26 mouse cellular contexts compared by ENCODE assay signal in the genomic region with DNA sequence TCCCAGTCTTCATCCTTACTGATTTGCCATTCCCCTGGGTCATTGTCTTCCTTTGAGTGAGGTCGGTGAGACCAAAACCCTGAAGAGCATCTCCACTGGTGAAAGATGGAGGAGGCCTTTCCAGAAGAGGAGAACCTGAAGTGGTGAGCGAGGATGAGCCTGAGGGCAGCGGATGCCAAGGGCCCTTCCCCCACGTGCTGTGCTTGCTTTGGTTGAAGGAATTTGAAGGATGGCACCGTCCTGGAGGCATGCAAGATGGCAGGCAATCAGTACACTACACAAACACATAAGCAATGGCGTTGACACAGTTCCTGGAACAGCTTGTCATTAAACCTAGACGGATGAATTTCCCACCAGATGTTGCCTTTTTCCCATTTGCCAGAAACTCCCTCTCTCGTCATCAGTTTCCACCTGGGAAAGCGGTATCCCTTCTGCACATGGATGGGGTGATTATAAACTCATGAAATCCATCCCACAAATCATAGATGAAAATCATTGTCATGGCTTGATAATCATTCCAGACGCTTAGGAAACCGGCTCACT. TPM values are rescaled to one million over a fixed set of nuclear protein-coding genes. Genes with fewer than 3 reads are reported as not detected.
A peak's percentile ranks its signal among the peaks of the same experiment; 100 is the strongest.
DNase-seq lines count a peak whose midpoint lies in the region; ATAC-seq lines count a peak whose summit lies in the region.
"Had no signal": no experiment of that assay in that cellular context is flagged by ENCODE, and none has a peak within 500 bp of the region (broad histone marks: within the 10 kb centered on the region; RNA-seq: fewer than 3 reads in every experiment).

No protein-coding gene starts in this region.

- 0 out of 2 replicates have a peak, but pooled peaks have one; percentile 45 for ATAC-seq in neural tube, embryonic 13.5 days (ENCODE audit: low read depth)
- ATAC-seq in neural tube, embryonic 15.5 days (ENCODE audit: low FRiP score), result no peak
- ATAC-seq: intestine, embryonic 15.5 days had no signal

- peak overlapping the region; percentile 79 for H3K27ac ChIP-seq in neural tube, embryonic 13.5 days (replicated peaks)
- peak overlapping the region; percentile 81; the same call in 1 of the 2 replicates for H3K27ac ChIP-seq in neural tube, embryonic 15.5 days (replicated peaks)
- H3K27ac ChIP-seq: intestine, embryonic 15.5 days; limb, embryonic 13.5 days; liver, embryonic 14.5 days; macrophage; midbrain, embryonic 10.5 days; stomach, embryonic 15.5 days had no signal

- WGBS in neural tube, embryonic 13.5 days, result 64% methylated on average over 11 of the region's 11 CpGs
- WGBS in neural tube, embryonic 15.5 days, result 59% methylated on average over 11 of the region's 11 CpGs

- no peaks in the 10 kb centered on the region for H3K27me3 ChIP-seq in neural tube, embryonic 13.5 days
- 0 out of 2 replicates have a peak, but pooled peaks cover 2% of the 10 kb centered on the region for H3K27me3 ChIP-seq in neural tube, embryonic 15.5 days (replicated peaks)
- H3K27me3 ChIP-seq: embryonic facial prominence, embryonic 12.5 days; heart, embryonic 12.5 days; intestine, embryonic 15.5 days; limb, embryonic 13.5 days; stomach, embryonic 15.5 days had no signal

- no peaks in the 10 kb centered on the region for H3K9me3 ChIP-seq in neural tube, embryonic 13.5 days
- H3K9me3 ChIP-seq in neural tube, embryonic 15.5 days (replicated peaks), result no peaks in the 10 kb centered on the region
- H3K9me3 ChIP-seq: embryonic facial prominence, embryonic 12.5 days; heart, embryonic 12.5 days; intestine, embryonic 15.5 days; limb, embryonic 13.5 days; midbrain, embryonic 10.5 days; stomach, embryonic 15.5 days had no signal

- no peak overlapping the region for H3K4me3 ChIP-seq in neural tube, embryonic 13.5 days
- no peak overlapping the region for H3K4me3 ChIP-seq in neural tube, embryonic 15.5 days (replicated peaks)
- H3K4me3 ChIP-seq: embryonic facial prominence, embryonic 12.5 days; erythroblast, embryonic 14.5 days; heart, embryonic 12.5 days; intestine, embryonic 15.5 days; limb, embryonic 13.5 days; midbrain, embryonic 10.5 days; stomach, embryonic 15.5 days had no signal

- no peaks in the 10 kb centered on the region for H3K36me3 ChIP-seq in neural tube, embryonic 13.5 days
- H3K36me3 ChIP-seq in neural tube, embryonic 15.5 days, result no peaks in the 10 kb centered on the region
- H3K36me3 ChIP-seq: intestine, embryonic 15.5 days; limb, embryonic 13.5 days; stomach, embryonic 15.5 days had no signal

- H3K4me1 ChIP-seq in neural tube, embryonic 13.5 days (replicated peaks), result peaks cover 37% of the 10 kb centered on the region
- peaks cover 19% of the 10 kb centered on the region for H3K4me1 ChIP-seq in neural tube, embryonic 15.5 days
- H3K4me1 ChIP-seq: heart, embryonic 12.5 days; intestine, embryonic 15.5 days; stomach, embryonic 15.5 days had no signal

- peak; percentile 51 to 59 for DNase-seq in cerebellum, postnatal 10 days
- DNase-seq in cerebellum, postnatal 36 days, result no peak
- peak; percentile 24 for DNase-seq in left cerebral cortex, postnatal 4 days
- DNase-seq in left cerebral cortex, adult 9 months (ENCODE audit: low spot score in 2 of 2), result no peak
- no peak for DNase-seq in neural tube, embryonic 10.5 days (ENCODE audit: extremely low spot score, low spot score)
- no peak for DNase-seq in kidney, postnatal 10 days
- DNase-seq: adrenal gland, adult 8-10 months; cerebellum, adult 9-10 months; heart, postnatal 36 days; kidney, postnatal 4 days; thymus, adult 2 months had no signal

- intact Hi-C loops in left cerebral cortex, postnatal 4 days (cut with DNase I), result no loop called here

- no peak overlapping the region for H3K4me2 ChIP-seq in neural tube, embryonic 13.5 days
- no peak overlapping the region for H3K4me2 ChIP-seq in neural tube, embryonic 15.5 days
- H3K4me2 ChIP-seq: embryonic facial prominence, embryonic 12.5 days; heart, embryonic 12.5 days; intestine, embryonic 15.5 days; limb, embryonic 13.5 days; stomach, embryonic 15.5 days had no signal

- no peak overlapping the region for H3K9ac ChIP-seq in neural tube, embryonic 13.5 days
- H3K9ac ChIP-seq in neural tube, embryonic 15.5 days (replicated peaks), result no peak overlapping the region
- H3K9ac ChIP-seq: embryonic facial prominence, embryonic 12.5 days; heart, embryonic 12.5 days; intestine, embryonic 15.5 days; limb, embryonic 13.5 days; liver, embryonic 14.5 days; stomach, embryonic 15.5 days had no signal

RNA-seq across cellular contexts. Expression of a gene that starts 29.7 kb away (rescaled TPM):
- under 1 TPM in 1 of 2 experiments, not detected in 1; 0.28 TPM for total RNA-seq in left cerebral cortex, postnatal 4 days (2021)
- 0.28 and 0.54 TPM in 2 replicates for polyA plus RNA-seq in neural tube, embryonic 13.5 days (2015; fragmentation: Nextera tagmentation; extraction: Ambion mirVana)
- polyA plus RNA-seq in neural tube, embryonic 15.5 days (2015; fragmentation: Nextera tagmentation; extraction: Ambion mirVana), result 0.09 TPM in 1 of 2 replicates, not detected in the other
- total RNA-seq: adrenal gland, adult 8-10 months; heart, postnatal 36 days; layer of hippocampus, postnatal 14 days had no signal
- polyA plus RNA-seq: erythroblast, embryonic 14.5 days; gonadal fat pad, adult 2 months; heart, embryonic 12.5 days; kidney, embryonic 14.5 days; liver, embryonic 14.5 days; macrophage; midbrain, embryonic 10.5 days; thymus, adult 2 months; urinary bladder, adult 2 months had no signal

RNA-seq across cellular contexts. Expression of a gene that starts 54.9 kb away (rescaled TPM):
- 10 to 100 TPM; 42.6 to 47.0 TPM for total RNA-seq in left cerebral cortex, postnatal 4 days (2021)
- 14.8 and 15.7 TPM in 2 replicates for polyA plus RNA-seq in neural tube, embryonic 13.5 days (2015; fragmentation: Nextera tagmentation; extraction: Ambion mirVana)
- 16.8 and 17.3 TPM in 2 replicates for polyA plus RNA-seq in neural tube, embryonic 15.5 days (2015; fragmentation: Nextera tagmentation; extraction: Ambion mirVana)
- polyA plus RNA-seq: erythroblast, embryonic 14.5 days had no signal

Comparison
In these comparisons a context has a peak if more than half of its experiments do, and no peak if none do; other contexts are left out.
1. DNase-seq: peak in cerebellum, postnatal 10 days (2 of 2) and left cerebral cortex, postnatal 4 days (single experiment); none in cerebellum, postnatal 36 days (0 of 2), left cerebral cortex, adult 9 months (0 of 2), neural tube, embryonic 10.5 days (single experiment) and kidney, postnatal 10 days (single experiment).